Mouse (Mus musculus): ENCODE measurements around the gene Fmn2. TPM values are rescaled to one million over a fixed set of nuclear protein-coding genes. Genes with fewer than 3 reads are reported as not detected.

Gene Fmn2
- polyA plus RNA-seq, 1 experiment from 2014 or later, result 0.74 TPM

DNA sequence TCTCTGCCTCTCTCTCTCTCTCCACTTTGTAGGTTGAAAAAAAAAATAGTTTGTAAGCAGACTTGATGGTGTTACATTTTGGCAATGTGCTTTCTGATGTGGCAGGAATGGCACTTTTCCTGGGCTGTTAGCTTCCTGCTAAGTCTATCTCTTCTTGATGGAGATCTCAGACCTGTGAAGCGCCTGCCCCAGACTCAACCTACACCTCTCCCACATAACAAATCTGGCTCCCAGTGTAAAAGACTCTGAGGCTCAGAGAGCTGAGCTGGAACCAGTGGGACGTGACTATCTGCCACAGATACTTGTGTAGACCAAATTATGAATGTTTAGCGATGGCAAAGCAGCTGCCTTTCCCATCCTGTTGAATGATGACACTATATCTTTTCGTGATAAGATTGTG lies 310.2 kb downstream of the Fmn2 start:
- Histone ChIP-seq H3K4me2 (ENCODE audit: low read length) (no peak overlapping the region), H3K27ac (replicated peaks in 1 of 2; ENCODE audit: control insufficient read depth in 1 of 2, insufficient read depth in 1 of 2, low read depth in 2 of 2, low read length in 2 of 2) (no peak overlapping the region), H3K27me3 (ENCODE audit: control insufficient read depth, insufficient read depth, low read length) (no peaks in the 10 kb centered on the region), H3K4me1 (ENCODE audit: control insufficient read depth in 2 of 2, insufficient read depth in 2 of 2, low read length in 2 of 2) (no peaks in the 10 kb centered on the region), H3K36me3 (ENCODE audit: control insufficient read depth, insufficient read depth, low read length) (no peaks in the 10 kb centered on the region), H3K9ac (ENCODE audit: low read length) (no peak overlapping the region), H3K9me3 (ENCODE audit: control insufficient read depth, low read length) (no peaks in the 10 kb centered on the region), H3K4me3 (ENCODE audit: control insufficient read depth in 1 of 2, insufficient read depth in 1 of 2, low read depth in 1 of 2, low read length in 2 of 2) (no peak overlapping the region)
- 40% methylated on average over 4 of the region's 4 CpGs for WGBS
- ATAC-seq (ENCODE audit: insufficient number of reproducible peaks, insufficient read depth, low FRiP score, low read depth), result no peak

DNA sequence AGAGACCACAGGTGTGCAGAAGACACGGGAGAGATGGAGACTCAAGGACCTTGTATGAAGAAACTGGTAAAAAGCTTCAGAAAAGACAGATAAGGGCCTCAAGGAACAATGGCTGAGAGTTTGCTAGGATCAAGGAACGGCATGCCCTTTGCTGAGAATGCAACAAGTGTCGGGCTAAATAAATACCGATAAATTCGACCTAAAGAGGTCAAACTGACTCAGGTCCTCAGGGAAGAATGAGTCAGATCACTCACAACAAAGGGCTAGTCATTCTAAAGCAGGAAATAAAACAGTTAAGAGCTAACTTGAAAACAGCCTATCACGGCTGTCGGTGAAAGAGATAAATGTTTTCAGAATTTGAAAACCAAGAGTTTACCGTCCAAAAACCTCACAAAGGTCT lies 324.9 kb downstream of the Fmn2 start:
- WGBS, result 49% methylated on average over 8 of the region's 8 CpGs
- ATAC-seq (ENCODE audit: insufficient number of reproducible peaks, insufficient read depth, low FRiP score, low read depth), result no peak
- Histone ChIP-seq H3K36me3 (ENCODE audit: control insufficient read depth, insufficient read depth, low read length) (no peaks in the 10 kb centered on the region), H3K27ac (replicated peaks in 1 of 2; ENCODE audit: control insufficient read depth in 1 of 2, insufficient read depth in 1 of 2, low read depth in 2 of 2, low read length in 2 of 2) (no peak overlapping the region), H3K9me3 (ENCODE audit: control insufficient read depth, low read length) (no peaks in the 10 kb centered on the region), H3K4me2 (ENCODE audit: low read length) (no peak overlapping the region), H3K9ac (ENCODE audit: low read length) (no peak overlapping the region), H3K4me3 (ENCODE audit: control insufficient read depth in 1 of 2, insufficient read depth in 1 of 2, low read depth in 1 of 2, low read length in 2 of 2) (no peak overlapping the region), H3K4me1 (ENCODE audit: control insufficient read depth in 2 of 2, insufficient read depth in 2 of 2, low read length in 2 of 2) (no peaks in the 10 kb centered on the region), H3K27me3 (ENCODE audit: control insufficient read depth, insufficient read depth, low read length) (no peaks in the 10 kb centered on the region)

DNA sequence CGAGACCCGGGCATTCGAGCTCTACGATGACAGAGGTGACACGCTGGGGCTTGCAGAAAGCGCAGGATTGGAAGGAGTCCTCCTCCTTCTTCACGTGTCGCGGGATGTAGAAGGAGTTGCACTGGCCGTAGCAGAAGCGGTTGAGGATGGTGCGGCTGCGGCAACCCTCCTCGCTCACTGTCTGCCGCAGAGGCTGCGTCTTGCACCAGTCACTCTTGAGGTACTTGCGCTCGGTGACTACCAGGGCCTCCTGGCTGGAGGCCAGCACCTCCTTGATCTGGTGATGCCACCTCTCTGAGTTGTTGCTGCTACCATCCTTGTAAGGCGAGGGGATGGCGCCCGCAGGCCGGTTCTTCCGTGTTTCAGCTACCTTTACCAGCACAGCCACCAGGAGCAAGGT lies 335.2 kb downstream of the Fmn2 start:
- H3K36me3 ChIP-seq (ENCODE audit: control insufficient read depth, insufficient read depth, low read length), result no peaks in the 10 kb centered on the region
- no peak overlapping the region for H3K9ac ChIP-seq (ENCODE audit: low read length)
- no peaks in the 10 kb centered on the region for H3K9me3 ChIP-seq (ENCODE audit: control insufficient read depth, low read length)
- no peak overlapping the region for H3K27ac ChIP-seq (replicated peaks in 1 of 2; ENCODE audit: control insufficient read depth in 1 of 2, insufficient read depth in 1 of 2, low read depth in 2 of 2, low read length in 2 of 2)
- no peak overlapping the region for H3K4me2 ChIP-seq (ENCODE audit: low read length)
- H3K27me3 ChIP-seq (ENCODE audit: control insufficient read depth, insufficient read depth, low read length), result no peaks in the 10 kb centered on the region
- 89% methylated on average over 23 of the region's 23 CpGs for WGBS
- ATAC-seq (ENCODE audit: insufficient number of reproducible peaks, insufficient read depth, low FRiP score, low read depth), result no peak
- no peak overlapping the region for H3K4me3 ChIP-seq (ENCODE audit: control insufficient read depth in 1 of 2, insufficient read depth in 1 of 2, low read depth in 1 of 2, low read length in 2 of 2)
- no peaks in the 10 kb centered on the region for H3K4me1 ChIP-seq (ENCODE audit: control insufficient read depth in 2 of 2, insufficient read depth in 2 of 2, low read length in 2 of 2)

DNA sequence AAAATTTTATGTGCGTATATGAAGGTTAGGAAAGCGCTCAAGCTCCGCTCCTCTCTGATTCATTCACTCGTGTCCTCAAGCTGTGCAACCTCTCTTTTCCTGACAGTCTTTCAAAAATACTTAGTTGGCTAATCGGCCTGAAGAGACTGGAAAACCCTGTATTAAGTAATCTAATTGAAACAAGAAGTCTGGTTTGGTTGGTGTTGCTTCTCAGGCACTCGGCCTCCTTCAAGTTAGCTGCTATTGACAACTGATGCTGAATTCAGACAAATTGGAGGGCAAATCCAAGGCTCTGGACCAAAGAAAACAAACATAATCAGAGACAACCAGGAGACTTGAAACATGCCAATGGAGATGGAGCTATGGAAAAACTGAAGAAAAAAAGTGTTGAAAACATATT lies 343.2 kb downstream of the Fmn2 start:
- 88% methylated on average over 6 of the region's 6 CpGs for WGBS
- ATAC-seq (ENCODE audit: insufficient number of reproducible peaks, insufficient read depth, low FRiP score, low read depth), result no peak
- H3K4me3 ChIP-seq (ENCODE audit: control insufficient read depth in 1 of 2, insufficient read depth in 1 of 2, low read depth in 1 of 2, low read length in 2 of 2), result no peak overlapping the region
- H3K4me2 ChIP-seq (ENCODE audit: low read length), result no peak overlapping the region
- no peaks in the 10 kb centered on the region for H3K36me3 ChIP-seq (ENCODE audit: control insufficient read depth, insufficient read depth, low read length)
- no peak overlapping the region for H3K27ac ChIP-seq (replicated peaks in 1 of 2; ENCODE audit: control insufficient read depth in 1 of 2, insufficient read depth in 1 of 2, low read depth in 2 of 2, low read length in 2 of 2)
- H3K9me3 ChIP-seq (ENCODE audit: control insufficient read depth, low read length), result no peaks in the 10 kb centered on the region
- no peak overlapping the region for H3K9ac ChIP-seq (ENCODE audit: low read length)
- no peaks in the 10 kb centered on the region for H3K4me1 ChIP-seq (ENCODE audit: control insufficient read depth in 2 of 2, insufficient read depth in 2 of 2, low read length in 2 of 2)
- H3K27me3 ChIP-seq (ENCODE audit: control insufficient read depth, insufficient read depth, low read length), result no peaks in the 10 kb centered on the region

DNA sequence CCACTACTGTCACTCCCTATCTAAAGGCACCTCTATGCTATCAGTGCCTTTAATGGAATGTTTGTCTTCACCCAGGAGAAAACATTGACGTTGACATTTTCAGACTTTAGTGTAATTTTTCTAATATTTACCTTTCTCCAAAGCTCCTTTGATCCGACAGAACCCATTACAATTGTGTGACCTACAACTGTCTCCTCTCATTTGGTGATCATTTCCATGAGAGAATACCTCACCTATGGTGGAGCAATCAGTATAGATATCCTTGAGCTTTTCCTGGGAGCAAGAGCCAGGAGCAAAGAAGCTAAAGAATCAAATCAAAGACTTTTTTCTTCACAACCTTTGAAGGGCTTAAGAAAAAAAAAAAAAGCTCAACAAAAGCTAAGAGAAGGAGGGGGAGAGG lies 354.6 kb downstream of the Fmn2 start:
- H3K27me3 ChIP-seq (ENCODE audit: control insufficient read depth, insufficient read depth, low read length), result no peaks in the 10 kb centered on the region
- H3K27ac ChIP-seq (replicated peaks in 1 of 2; ENCODE audit: control insufficient read depth in 1 of 2, insufficient read depth in 1 of 2, low read depth in 2 of 2, low read length in 2 of 2), result no peak overlapping the region
- no peak for ATAC-seq (ENCODE audit: insufficient number of reproducible peaks, insufficient read depth, low FRiP score, low read depth)
- no peaks in the 10 kb centered on the region for H3K36me3 ChIP-seq (ENCODE audit: control insufficient read depth, insufficient read depth, low read length)
- no peak overlapping the region for H3K4me3 ChIP-seq (ENCODE audit: control insufficient read depth in 1 of 2, insufficient read depth in 1 of 2, low read depth in 1 of 2, low read length in 2 of 2)
- no peaks in the 10 kb centered on the region for H3K4me1 ChIP-seq (ENCODE audit: control insufficient read depth in 2 of 2, insufficient read depth in 2 of 2, low read length in 2 of 2)
- WGBS, result 50% methylated on average over 2 of the region's 2 CpGs
- no peak overlapping the region for H3K4me2 ChIP-seq (ENCODE audit: low read length)
- H3K9me3 ChIP-seq (ENCODE audit: control insufficient read depth, low read length), result no peaks in the 10 kb centered on the region
- no peak overlapping the region for H3K9ac ChIP-seq (ENCODE audit: low read length)

DNA sequence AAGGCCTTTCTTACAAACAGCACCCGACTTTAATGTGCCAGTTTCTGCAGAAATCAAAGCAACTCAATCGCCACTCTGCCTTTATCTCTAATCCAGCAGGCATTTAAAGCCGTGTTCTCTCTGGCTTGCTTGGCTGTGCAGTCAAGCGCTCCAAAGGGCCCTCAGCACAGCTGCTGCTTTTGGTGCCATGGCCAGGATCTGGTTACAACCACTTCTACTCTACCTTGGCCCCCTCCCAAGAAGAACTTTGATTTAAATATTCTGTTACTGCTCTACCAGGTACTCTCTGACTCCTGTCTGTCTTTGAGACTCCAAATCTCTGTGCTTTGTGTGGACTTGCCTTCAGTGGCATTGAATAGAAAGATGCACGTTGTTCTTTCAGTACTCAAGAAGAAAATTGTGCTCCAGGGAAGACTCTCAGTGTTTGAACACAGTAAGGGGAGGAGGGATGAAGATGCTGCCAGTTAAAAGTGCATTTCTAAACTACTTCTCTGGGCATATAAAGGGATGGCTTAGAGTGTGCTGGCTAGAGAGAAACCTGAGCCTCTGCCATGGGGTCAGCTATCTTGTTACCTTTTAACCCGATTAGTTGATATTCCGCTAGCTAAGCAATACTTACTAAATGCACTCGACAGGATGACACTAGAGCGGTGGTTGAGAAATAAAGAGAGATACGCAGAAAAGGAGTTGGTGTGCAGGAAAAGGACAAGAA lies 358.9 kb downstream of the Fmn2 start:
- no peaks in the 10 kb centered on the region for H3K9me3 ChIP-seq (ENCODE audit: control insufficient read depth, low read length)
- no peak overlapping the region for H3K4me2 ChIP-seq (ENCODE audit: low read length)
- no peaks in the 10 kb centered on the region for H3K36me3 ChIP-seq (ENCODE audit: control insufficient read depth, insufficient read depth, low read length)
- no peak overlapping the region for H3K9ac ChIP-seq (ENCODE audit: low read length)
- no peak overlapping the region for H3K4me3 ChIP-seq (ENCODE audit: control insufficient read depth in 1 of 2, insufficient read depth in 1 of 2, low read depth in 1 of 2, low read length in 2 of 2)
- no peak for ATAC-seq (ENCODE audit: insufficient number of reproducible peaks, insufficient read depth, low FRiP score, low read depth)
- no peaks in the 10 kb centered on the region for H3K27me3 ChIP-seq (ENCODE audit: control insufficient read depth, insufficient read depth, low read length)
- no peak overlapping the region for H3K27ac ChIP-seq (replicated peaks in 1 of 2; ENCODE audit: control insufficient read depth in 1 of 2, insufficient read depth in 1 of 2, low read depth in 2 of 2, low read length in 2 of 2)
- WGBS, result 72% methylated on average over 10 of the region's 10 CpGs
- no peaks in the 10 kb centered on the region for H3K4me1 ChIP-seq (ENCODE audit: control insufficient read depth in 2 of 2, insufficient read depth in 2 of 2, low read length in 2 of 2)

Other genes starting within 250 kb of the Fmn2 start
- not detected in 2 replicates for gene Olfr419, start 249.8 kb upstream of the Fmn2 start, polyA plus RNA-seq (2014; fragmentation: Nextera tagmentation; extraction: Ambion mirVana)
- gene Mptx1, start 171.3 kb upstream of the Fmn2 start, polyA plus RNA-seq (2014; fragmentation: Nextera tagmentation; extraction: Ambion mirVana), result not detected in 2 replicates
- not detected in 2 replicates for gene Olfr417, start 136.7 kb upstream of the Fmn2 start, polyA plus RNA-seq (2014; fragmentation: Nextera tagmentation; extraction: Ambion mirVana)
- not detected in 2 replicates for gene Olfr248, start 110.8 kb upstream of the Fmn2 start, polyA plus RNA-seq (2014; fragmentation: Nextera tagmentation; extraction: Ambion mirVana)
- not detected in 2 replicates for gene Olfr414, start 77.8 kb upstream of the Fmn2 start, polyA plus RNA-seq (2014; fragmentation: Nextera tagmentation; extraction: Ambion mirVana)
- gene Olfr220, start 59.7 kb upstream of the Fmn2 start, polyA plus RNA-seq (2014; fragmentation: Nextera tagmentation; extraction: Ambion mirVana), result not detected in 2 replicates